Mouse (Mus musculus): ENCODE results near the gene Grifin. TPM values are rescaled to one million over a fixed set of nuclear protein-coding genes. Genes with fewer than 3 reads are reported as not detected.
A peak's percentile ranks its signal among the peaks of the same experiment; 100 is the strongest.

Gene Grifin
- 2.7 TPM in 2 replicates for polyA plus RNA-seq (2012; rRNA removed)

DNA sequence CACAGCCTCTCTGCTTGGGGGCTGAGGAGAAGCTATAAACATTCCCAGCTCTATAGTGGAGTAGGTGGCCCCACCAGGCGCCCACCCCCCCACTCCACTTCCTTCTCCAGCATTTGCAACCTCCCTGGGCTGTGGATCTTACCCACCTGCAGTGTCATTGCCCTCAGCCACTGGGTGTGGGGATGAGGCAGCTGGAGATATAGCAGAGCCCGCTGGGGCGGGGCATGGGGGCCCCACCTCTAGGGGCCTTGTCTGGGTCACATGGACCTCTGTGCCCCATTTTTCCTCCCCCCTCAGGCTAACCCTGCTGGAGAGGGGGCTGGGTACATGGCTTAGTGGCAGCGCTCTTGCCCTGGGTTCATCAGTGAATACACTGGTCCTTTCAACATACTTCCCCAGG is at the start of gene Grifin:
TSS of gene Grifin (minus strand) at position 176 of the 400 bp plus-strand sequence.
- no peak within 1 kb of the TSS for H3K4me3 ChIP-seq (ENCODE audit: control insufficient read depth, insufficient read depth, low read length)
- WGBS, result 42% methylated on average over 4 of the region's 4 CpGs

DNA sequence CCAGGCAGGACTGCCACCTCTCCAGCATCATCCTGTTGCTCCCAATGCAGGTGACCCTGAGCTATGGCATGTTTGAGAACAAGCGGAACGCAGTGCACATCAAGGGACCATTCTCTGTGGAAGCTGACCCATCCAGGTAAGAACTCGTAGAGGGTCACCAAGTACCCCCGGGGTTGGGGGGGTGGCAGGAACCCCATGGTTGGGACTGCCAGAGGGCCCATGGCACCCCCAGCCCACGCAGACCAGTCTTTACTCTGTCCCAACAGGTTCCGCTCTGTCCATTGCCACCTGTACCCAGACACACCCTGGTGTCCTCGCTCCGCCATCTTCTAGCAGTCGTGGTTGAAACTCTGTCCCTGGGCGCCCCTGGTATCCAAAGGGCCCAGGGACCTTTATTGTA is 49.3 kb upstream of the Grifin start:
- Histone ChIP-seq H3K36me3 (ENCODE audit: control insufficient read depth, insufficient read depth, low read length) (no peaks in the 10 kb centered on the region), H3K27me3 (ENCODE audit: control insufficient read depth, insufficient read depth, low read length) (no peaks in the 10 kb centered on the region), H3K27ac (ENCODE audit: control insufficient read depth, insufficient read depth, low read length) (no peak overlapping the region), H3K4me1 (replicated peaks; ENCODE audit: control insufficient read depth, insufficient read depth, low read length) (peaks cover 52% of the 10 kb centered on the region), H3K4me3 (ENCODE audit: control insufficient read depth, insufficient read depth, low read length) (no peak overlapping the region)
- TF ChIP-seq POLR2A (IDR thresholded peaks at IDR 0.05; ENCODE audit: control insufficient read depth, extremely low read depth, insufficient read depth, low read length, poor library complexity), result no peak
- 97% methylated on average over 10 of the region's 10 CpGs for WGBS
- no peak for DNase-seq

More for the DNA sequence above, at the start of gene Grifin:
- TF ChIP-seq POLR2A (IDR thresholded peaks at IDR 0.05; ENCODE audit: control insufficient read depth, extremely low read depth, insufficient read depth, low read length, poor library complexity) (no peak), CTCF (IDR thresholded peaks at IDR 0.05; ENCODE audit: borderline replicate concordance, control insufficient read depth, extremely low read depth, insufficient read depth, low read length, poor library complexity) (no peak)
- H3K27me3 ChIP-seq (ENCODE audit: control insufficient read depth, insufficient read depth, low read length), result no peaks in the 10 kb centered on the region
- H3K36me3 ChIP-seq (ENCODE audit: control insufficient read depth, insufficient read depth, low read length), result no peaks in the 10 kb centered on the region
- H3K4me1 ChIP-seq (replicated peaks; ENCODE audit: control insufficient read depth, insufficient read depth, low read length), result peaks cover 53% of the 10 kb centered on the region
- no peak for DNase-seq
- H3K27ac ChIP-seq (ENCODE audit: control insufficient read depth, insufficient read depth, low read length), result no peak within 1 kb of the TSS

DNA sequence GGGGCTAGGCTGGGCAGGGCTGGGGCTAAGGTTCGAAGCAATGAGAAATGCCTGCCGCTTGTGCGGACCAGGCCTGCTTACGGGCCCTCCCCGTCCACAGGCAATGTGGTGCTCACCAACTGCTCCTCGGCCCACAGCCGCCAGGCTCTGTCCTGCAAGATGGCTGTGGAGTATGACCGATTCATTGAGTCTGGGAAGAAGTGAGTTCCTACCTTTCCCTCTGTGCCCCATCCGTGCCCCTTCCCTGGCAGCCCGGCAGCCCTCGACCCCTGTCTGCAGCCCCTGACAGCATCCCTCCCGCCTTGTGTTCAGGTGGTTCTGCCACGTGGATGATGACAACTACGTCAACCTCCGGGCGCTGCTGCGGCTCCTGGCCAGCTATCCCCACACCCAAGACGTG is 47.3 kb upstream of the Grifin start:
- WGBS, result 98% methylated on average over 18 of the region's 18 CpGs
- TF ChIP-seq POLR2A (IDR thresholded peaks at IDR 0.05; ENCODE audit: control insufficient read depth, extremely low read depth, insufficient read depth, low read length, poor library complexity) (no peak), CTCF (IDR thresholded peaks at IDR 0.05; ENCODE audit: borderline replicate concordance, control insufficient read depth, extremely low read depth, insufficient read depth, low read length, poor library complexity) (no peak)
- Histone ChIP-seq H3K36me3 (ENCODE audit: control insufficient read depth, insufficient read depth, low read length) (no peaks in the 10 kb centered on the region), H3K27me3 (ENCODE audit: control insufficient read depth, insufficient read depth, low read length) (no peaks in the 10 kb centered on the region; the same call in 1 of the 2 replicates), H3K27ac (ENCODE audit: control insufficient read depth, insufficient read depth, low read length) (no peak overlapping the region), H3K4me1 (replicated peaks; ENCODE audit: control insufficient read depth, insufficient read depth, low read length) (peaks cover 59% of the 10 kb centered on the region), H3K4me3 (ENCODE audit: control insufficient read depth, insufficient read depth, low read length) (no peak overlapping the region)
- no peak for DNase-seq

DNA sequence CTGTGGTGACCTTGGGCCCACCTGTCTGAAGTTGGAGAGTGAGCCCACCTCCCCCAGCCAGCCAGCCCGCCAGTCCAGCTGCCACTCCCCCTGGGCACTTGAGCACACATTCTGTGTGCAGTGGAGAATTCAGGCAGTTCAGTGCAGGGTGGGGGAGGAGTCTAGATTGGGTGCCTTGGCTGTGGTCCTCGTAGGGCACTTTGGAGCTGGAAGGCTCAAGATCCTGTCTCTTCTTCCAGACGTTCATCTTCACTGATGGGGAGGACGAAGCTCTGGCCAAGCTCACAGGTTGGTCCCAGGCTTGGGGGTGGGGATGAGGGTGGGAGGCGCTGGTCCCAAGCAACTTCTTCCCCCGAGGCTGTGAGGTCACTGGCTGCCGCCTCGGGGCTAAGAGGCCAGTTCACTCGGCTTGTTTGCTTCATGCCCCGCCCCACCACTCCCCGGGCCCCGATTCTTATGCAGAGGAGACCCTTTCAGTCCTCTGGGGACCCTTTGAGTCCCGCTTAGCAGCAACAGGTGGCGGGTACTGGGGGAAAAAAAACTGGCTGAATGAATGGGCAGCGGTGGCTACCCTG is 46.8 kb upstream of the Grifin start:
- TF ChIP-seq POLR2A (IDR thresholded peaks at IDR 0.05; ENCODE audit: control insufficient read depth, extremely low read depth, insufficient read depth, low read length, poor library complexity) (no peak), CTCF (IDR thresholded peaks at IDR 0.05; ENCODE audit: borderline replicate concordance, control insufficient read depth, extremely low read depth, insufficient read depth, low read length, poor library complexity) (no peak)
- DNase-seq, result no peak
- Histone ChIP-seq H3K27ac (ENCODE audit: control insufficient read depth, insufficient read depth, low read length) (no peak overlapping the region), H3K27me3 (ENCODE audit: control insufficient read depth, insufficient read depth, low read length) (peaks cover under 1% of the 10 kb centered on the region; the same call in 1 of the 2 replicates), H3K4me3 (ENCODE audit: control insufficient read depth, insufficient read depth, low read length) (no peak overlapping the region), H3K4me1 (replicated peaks; ENCODE audit: control insufficient read depth, insufficient read depth, low read length) (peaks cover 59% of the 10 kb centered on the region), H3K36me3 (ENCODE audit: control insufficient read depth, insufficient read depth, low read length) (no peaks in the 10 kb centered on the region)
- WGBS, result 84% methylated on average over 15 of the region's 15 CpGs

DNA sequence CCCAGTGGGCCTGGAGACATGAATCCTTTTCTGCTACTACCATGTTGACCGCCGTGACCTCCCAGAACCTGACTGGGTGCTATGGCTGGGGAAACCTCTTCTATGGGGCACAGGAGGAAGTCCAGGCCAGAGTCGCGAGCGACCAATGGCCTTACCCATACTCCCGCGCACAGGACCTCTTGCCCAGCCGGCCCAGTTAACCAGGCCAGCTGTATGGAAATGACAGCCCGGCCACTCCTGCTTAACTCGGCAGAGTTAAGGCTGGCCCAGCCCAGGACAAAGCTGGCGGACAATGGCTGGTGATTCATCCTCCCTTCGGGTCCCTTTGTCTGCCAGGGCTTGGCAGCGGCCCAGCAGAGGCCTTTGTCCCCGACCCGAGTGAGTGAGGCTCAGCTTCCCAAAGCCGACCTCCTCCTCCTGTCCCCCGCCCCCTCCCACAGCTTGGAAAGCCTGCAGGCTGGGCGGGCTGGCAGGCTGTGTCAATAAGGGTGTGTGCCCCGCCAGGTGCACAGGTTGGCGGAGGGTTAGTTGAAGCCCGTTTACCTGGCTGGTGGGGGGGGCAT is 46.2 kb upstream of the Grifin start:
- Histone ChIP-seq H3K27ac (ENCODE audit: control insufficient read depth, insufficient read depth, low read length) (no peak overlapping the region), H3K4me3 (ENCODE audit: control insufficient read depth, insufficient read depth, low read length) (peak overlapping the region; percentile 41), H3K4me1 (replicated peaks; ENCODE audit: control insufficient read depth, insufficient read depth, low read length) (peaks cover 59% of the 10 kb centered on the region), H3K27me3 (ENCODE audit: control insufficient read depth, insufficient read depth, low read length) (peaks cover 5% of the 10 kb centered on the region; the same call in 1 of the 2 replicates), H3K36me3 (ENCODE audit: control insufficient read depth, insufficient read depth, low read length) (no peaks in the 10 kb centered on the region)
- 33% methylated on average over 21 of the region's 21 CpGs for WGBS
- no peak for DNase-seq
- TF ChIP-seq POLR2A (IDR thresholded peaks at IDR 0.05; ENCODE audit: control insufficient read depth, extremely low read depth, insufficient read depth, low read length, poor library complexity) (no peak), CTCF (IDR thresholded peaks at IDR 0.05; ENCODE audit: borderline replicate concordance, control insufficient read depth, extremely low read depth, insufficient read depth, low read length, poor library complexity) (no peak)

DNA sequence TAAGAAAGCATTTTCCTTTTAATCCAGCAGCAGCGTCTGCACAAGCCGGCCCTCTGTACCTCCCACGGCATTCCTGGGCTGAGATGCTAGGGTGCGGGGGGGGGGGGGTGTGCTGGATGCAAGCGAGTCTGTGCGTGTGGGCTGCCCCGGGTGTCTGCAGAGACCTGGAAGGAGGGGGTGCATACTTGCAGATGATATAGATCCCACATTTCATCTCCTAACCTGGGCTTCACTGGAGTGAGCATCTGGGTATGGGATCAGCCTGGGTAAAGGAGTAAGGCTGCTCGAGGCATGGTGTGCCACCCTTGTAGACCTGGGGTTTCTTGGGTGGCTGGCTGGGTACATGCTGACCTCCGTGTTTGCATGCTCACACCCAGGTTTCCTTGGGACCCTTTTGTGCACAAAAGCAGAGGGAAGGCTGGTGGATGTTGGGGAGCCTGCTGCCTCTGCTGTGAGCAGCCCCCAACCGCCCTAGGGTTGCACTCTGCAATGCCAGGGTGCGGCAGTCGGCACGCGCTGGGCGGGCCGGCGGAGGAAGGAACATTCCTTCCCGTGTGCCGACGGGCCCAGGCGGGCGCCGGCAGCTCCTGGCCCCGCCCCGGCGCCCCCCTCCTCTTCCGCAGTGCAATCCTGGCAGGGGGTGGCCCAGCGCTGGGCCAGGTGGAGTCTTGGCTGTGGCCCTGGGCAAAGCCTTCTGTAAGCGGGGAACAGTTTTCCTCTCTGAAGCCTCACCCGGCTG is 45.6 kb upstream of the Grifin start:
- 3% methylated on average over 30 of the region's 30 CpGs for WGBS

More for the DNA sequence above, 45.6 kb upstream of the Grifin start:
- Histone ChIP-seq H3K4me3 (ENCODE audit: control insufficient read depth, insufficient read depth, low read length) (peak overlapping the region; percentile 41), H3K27me3 (ENCODE audit: control insufficient read depth, insufficient read depth, low read length) (peaks cover 5% of the 10 kb centered on the region; the same call in 1 of the 2 replicates), H3K4me1 (replicated peaks; ENCODE audit: control insufficient read depth, insufficient read depth, low read length) (peaks cover 55% of the 10 kb centered on the region), H3K36me3 (ENCODE audit: control insufficient read depth, insufficient read depth, low read length) (no peaks in the 10 kb centered on the region), H3K27ac (ENCODE audit: control insufficient read depth, insufficient read depth, low read length) (peak overlapping the region; percentile 28; the same call in 1 of the 2 replicates)
- DNase-seq, result peak; percentile 62
- TF ChIP-seq CTCF (IDR thresholded peaks at IDR 0.05; ENCODE audit: borderline replicate concordance, control insufficient read depth, extremely low read depth, insufficient read depth, low read length, poor library complexity) (no peak; the same call in 1 of the 2 replicates), POLR2A (IDR thresholded peaks at IDR 0.05; ENCODE audit: control insufficient read depth, extremely low read depth, insufficient read depth, low read length, poor library complexity) (0 out of 2 replicates have a peak, but pooled peaks have one; percentile 28)

All from thymus, adult 2 months (tissue).